ENCODE assay signal across 8 mouse cellular contexts in the genomic region with DNA sequence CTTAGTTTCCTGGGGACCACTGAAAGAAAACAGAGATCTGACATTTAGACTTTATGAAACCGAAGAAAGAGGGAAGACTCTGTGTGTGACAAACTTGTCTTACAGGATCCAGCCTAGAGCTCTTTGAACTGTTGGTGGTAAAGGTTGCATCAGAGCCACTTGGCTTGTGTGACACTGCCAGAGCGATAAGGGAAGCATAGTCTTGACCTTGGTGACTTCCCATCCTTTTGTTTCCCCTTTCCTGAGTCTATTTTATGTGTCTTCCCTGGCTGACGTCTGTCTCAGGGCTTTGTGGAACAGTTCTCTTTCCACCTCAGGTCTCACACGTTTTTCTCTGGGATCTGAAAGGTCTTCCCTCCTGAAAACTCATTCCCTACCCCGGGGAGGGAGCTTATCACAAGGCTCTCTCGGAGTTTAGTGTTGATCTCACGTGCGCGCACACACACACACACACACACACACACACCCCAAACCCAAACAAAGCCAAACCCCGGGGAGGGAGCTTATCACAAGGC. TPM values are rescaled to one million over a fixed set of nuclear protein-coding genes. Genes with fewer than 3 reads are reported as not detected.
DNase-seq lines count a peak whose midpoint lies in the region; ATAC-seq and TF ChIP-seq lines count a peak whose summit lies in the region.

No protein-coding gene starts in this region.

- H3K4me1 ChIP-seq in hindbrain, embryonic 13.5 days (replicated peaks): peaks cover 34% of the 10 kb centered on the region
- peaks cover 3% of the 10 kb centered on the region for H3K4me1 ChIP-seq in hindbrain, embryonic 11.5 days (replicated peaks; ENCODE audit: control insufficient read depth, insufficient read depth, low read length)
- peaks cover 5% of the 10 kb centered on the region for H3K4me1 ChIP-seq in ES-Bruce4 (ENCODE audit: control insufficient read depth, insufficient read depth, low read length)
- peaks cover 36% of the 10 kb centered on the region for H3K4me1 ChIP-seq in heart, embryonic 15.5 days (replicated peaks)

- TF ChIP-seq EP300 in ES-Bruce4 (IDR thresholded peaks at IDR 0.05; ENCODE audit: insufficient read depth, low read depth, low read length): no peak

- no peak for TF ChIP-seq POLR2A in ES-Bruce4 (IDR thresholded peaks at IDR 0.05; ENCODE audit: insufficient read depth, low read length)

- H3K4me2 ChIP-seq in hindbrain, embryonic 13.5 days: no peak overlapping the region
- H3K4me2 ChIP-seq in hindbrain, embryonic 11.5 days (replicated peaks; ENCODE audit: low read depth, low read length): no peak overlapping the region
- peak overlapping the region; percentile 66 for H3K4me2 ChIP-seq in heart, embryonic 15.5 days

- H3K9me3 ChIP-seq in hindbrain, embryonic 13.5 days: no peaks in the 10 kb centered on the region
- no peaks in the 10 kb centered on the region for H3K9me3 ChIP-seq in hindbrain, embryonic 11.5 days (ENCODE audit: control insufficient read depth, low read length)
- no peaks in the 10 kb centered on the region for H3K9me3 ChIP-seq in ES-Bruce4 (replicated peaks; ENCODE audit: control insufficient read depth, insufficient read depth, low read length, poor library complexity, severe bottlenecking)
- no peaks in the 10 kb centered on the region for H3K9me3 ChIP-seq in heart, embryonic 15.5 days (replicated peaks)

- DNase-seq in hindbrain, embryonic 11.5 days (ENCODE audit: low spot score): no peak
- DNase-seq in yolk sac, embryonic 10.5 days (ENCODE audit: low spot score): peak; percentile 30
- no peak for DNase-seq in cerebellum, postnatal 25 days
- no peak for DNase-seq in right cerebral cortex, postnatal 25 days

- no peak for ATAC-seq in hindbrain, embryonic 13.5 days (ENCODE audit: low FRiP score)
- ATAC-seq in hindbrain, embryonic 11.5 days (ENCODE audit: low FRiP score): no peak
- ATAC-seq in heart, embryonic 15.5 days (replicated peaks; ENCODE audit: insufficient number of reproducible peaks, insufficient read depth, low FRiP score, low read depth): no peak
- peak; percentile 66 for ATAC-seq in megakaryocyte, adult 5-6 weeks (ENCODE audit: poor library complexity, severe bottlenecking)

- 0 out of 2 replicates have a peak overlapping the region, but pooled peaks have one; percentile 24 for H3K27ac ChIP-seq in hindbrain, embryonic 13.5 days
- no peak overlapping the region for H3K27ac ChIP-seq in hindbrain, embryonic 11.5 days (ENCODE audit: low read depth, low read length)
- peak overlapping the region; percentile 95 for H3K27ac ChIP-seq in ES-Bruce4 (ENCODE audit: insufficient read depth, low read length)
- H3K27ac ChIP-seq in heart, embryonic 15.5 days: peak overlapping the region; percentile 87

- no peak for TF ChIP-seq CTCF in ES-Bruce4 (IDR thresholded peaks at IDR 0.05; ENCODE audit: low read depth, low read length)

- H3K27me3 ChIP-seq in hindbrain, embryonic 13.5 days: no peaks in the 10 kb centered on the region
- H3K27me3 ChIP-seq in hindbrain, embryonic 11.5 days (ENCODE audit: control insufficient read depth, insufficient read depth, low read length): no peaks in the 10 kb centered on the region
- H3K27me3 ChIP-seq in ES-Bruce4 (ENCODE audit: control insufficient read depth, insufficient read depth, low read length, poor library complexity, severe bottlenecking): no peaks in the 10 kb centered on the region
- no peaks in the 10 kb centered on the region for H3K27me3 ChIP-seq in heart, embryonic 15.5 days

- no peaks in the 10 kb centered on the region for H3K36me3 ChIP-seq in hindbrain, embryonic 13.5 days
- no peaks in the 10 kb centered on the region for H3K36me3 ChIP-seq in hindbrain, embryonic 11.5 days (ENCODE audit: control insufficient read depth, insufficient read depth, low read length)
- no peaks in the 10 kb centered on the region for H3K36me3 ChIP-seq in ES-Bruce4 (ENCODE audit: control insufficient read depth, insufficient read depth, low read length, poor library complexity, severe bottlenecking)
- H3K36me3 ChIP-seq in heart, embryonic 15.5 days: no peaks in the 10 kb centered on the region

- no peak overlapping the region for H3K9ac ChIP-seq in hindbrain, embryonic 13.5 days
- no peak overlapping the region for H3K9ac ChIP-seq in hindbrain, embryonic 11.5 days (ENCODE audit: low read depth, low read length)
- H3K9ac ChIP-seq in ES-Bruce4 (ENCODE audit: low read depth, poor library complexity, severe bottlenecking): peak overlapping the region; percentile 77
- H3K9ac ChIP-seq in heart, embryonic 15.5 days: 0 out of 2 replicates have a peak overlapping the region, but pooled peaks have one; percentile 7

- 37% methylated on average over 10 of the region's 10 CpGs for WGBS in hindbrain, embryonic 13.5 days
- WGBS in hindbrain, embryonic 11.5 days: 47% methylated on average over 10 of the region's 10 CpGs
- 5% methylated on average over 10 of the region's 10 CpGs for WGBS in heart, embryonic 15.5 days

- H3K4me3 ChIP-seq in hindbrain, embryonic 13.5 days: no peak overlapping the region
- H3K4me3 ChIP-seq in hindbrain, embryonic 11.5 days (ENCODE audit: low read depth, low read length): no peak overlapping the region
- H3K4me3 ChIP-seq in ES-Bruce4 (ENCODE audit: low read depth, low read length): no peak overlapping the region
- H3K4me3 ChIP-seq in heart, embryonic 15.5 days: peak overlapping the region; percentile 39

RNA-seq across cellular contexts. Expression of a gene that starts 3.8 kb away (rescaled TPM):
- 8.5 and 8.9 TPM in 2 replicates for polyA plus RNA-seq in hindbrain, embryonic 13.5 days (2015; fragmentation: Nextera tagmentation; extraction: Ambion mirVana)
- 4.4 and 9.6 TPM in 2 replicates for polyA plus RNA-seq in hindbrain, embryonic 11.5 days (2014; fragmentation: Nextera tagmentation; extraction: Ambion mirVana)
- polyA plus RNA-seq in ES-Bruce4 (2011; ENCODE audit: insufficient read depth, insufficient read length, low read depth, missing spikeins): 15.9 and 25.9 TPM in 2 replicates
- polyA plus RNA-seq in heart, embryonic 15.5 days (2015; fragmentation: Nextera tagmentation; extraction: Ambion mirVana): 9.7 and 10.1 TPM in 2 replicates
- total RNA-seq in megakaryocyte, adult 5-6 weeks (2015): 38.9 and 41.4 TPM in 2 replicates
- total RNA-seq in megakaryocyte, adult 5-6 weeks (2017): 57.9 and 72.6 TPM in 2 replicates

RNA-seq across cellular contexts. Expression of a gene that starts 31.2 kb away (rescaled TPM):
- polyA plus RNA-seq in hindbrain, embryonic 13.5 days (2015; fragmentation: Nextera tagmentation; extraction: Ambion mirVana): 0.39 and 0.43 TPM in 2 replicates
- polyA plus RNA-seq in hindbrain, embryonic 11.5 days (2014; fragmentation: Nextera tagmentation; extraction: Ambion mirVana): 0.56 and 0.77 TPM in 2 replicates
- 0.44 TPM in 1 of 2 replicates, not detected in the other for polyA plus RNA-seq in ES-Bruce4 (2011; ENCODE audit: insufficient read depth, insufficient read length, low read depth, missing spikeins)
- 0.18 and 0.21 TPM in 2 replicates for polyA plus RNA-seq in heart, embryonic 15.5 days (2015; fragmentation: Nextera tagmentation; extraction: Ambion mirVana)
- not detected in 2 replicates for total RNA-seq in megakaryocyte, adult 5-6 weeks (2015)
- total RNA-seq in megakaryocyte, adult 5-6 weeks (2017): not detected in 2 replicates

Comparison
In these comparisons a context has a peak if more than half of its experiments do, and no peak if none do; other contexts are left out.
1. H3K9ac ChIP-seq: peak in ES-Bruce4 (single experiment) and heart, embryonic 15.5 days (single experiment); none in hindbrain, embryonic 13.5 days (single experiment) and hindbrain, embryonic 11.5 days (single experiment).